Mouse (Mus musculus) adrenal gland, postnatal 14 days (tissue): ENCODE data around the gene Gm10644. TPM values are rescaled to one million over a fixed set of nuclear protein-coding genes. Genes with fewer than 3 reads are reported as not detected.

ENCODE experiments used
- DNase-seq: peaks from one replicate; pipeline ENCODE4 v3.0.0; 2021; ENCODE audit warnings: mixed read lengths
- microRNA-seq, 2 experiments: library from miRNA; unstranded; fragments of <30 nt; microRNA quantifications; one replicate each; pipeline ENCODE4 v1.2.0; 2021
- total RNA-seq: library from RNA; stranded (reverse); gene quantifications from 2 replicates; pipeline ENCODE4 v1.2.3, GENCODE M21; 2021

The Gm10644 gene
- total RNA-seq, 1 experiment from 2014 or later = 1.1 TPM

DNA sequence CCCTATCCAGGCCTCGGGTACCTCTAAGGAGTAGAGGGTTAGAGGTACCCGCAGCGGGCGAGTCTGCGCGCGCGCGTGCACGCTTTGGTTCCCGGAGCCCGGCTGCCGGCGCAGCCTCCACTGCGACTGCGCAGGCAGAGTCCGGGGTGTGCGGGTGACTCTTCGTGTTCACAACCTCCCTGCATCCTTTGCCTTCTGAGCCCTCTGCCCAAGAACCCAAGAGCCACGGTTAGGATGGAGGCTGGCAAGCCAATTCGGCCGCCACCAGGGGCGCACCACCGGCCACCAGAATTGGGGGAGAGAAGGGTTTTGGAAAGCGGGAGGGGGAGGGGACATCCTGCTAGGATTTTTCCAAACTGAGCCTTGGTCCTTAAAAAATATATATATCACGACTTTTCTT lies 57.8 kb downstream of the Gm10644 start:
- DNase-seq = peak; percentile 79

DNA sequence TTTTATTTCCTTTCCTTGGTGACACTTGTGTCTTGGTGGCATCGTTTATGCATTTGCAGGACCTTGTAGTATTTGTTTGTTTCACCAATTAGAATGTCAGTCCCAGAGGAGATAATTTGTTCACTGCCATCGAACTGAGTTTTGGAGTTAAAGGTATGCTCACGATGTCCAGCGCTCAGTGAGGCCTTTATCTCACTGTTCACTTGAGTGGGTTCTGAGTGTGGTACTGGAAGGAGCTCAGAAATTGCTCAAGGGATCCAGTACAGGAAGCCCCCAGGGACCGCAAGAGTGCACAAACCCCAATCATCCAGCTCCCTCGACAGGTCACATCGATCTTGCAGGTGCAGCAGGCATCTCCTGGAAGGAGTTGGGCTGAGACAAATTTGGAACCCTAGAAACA lies 58.5 kb downstream of the Gm10644 start:
- no peak for DNase-seq

DNA sequence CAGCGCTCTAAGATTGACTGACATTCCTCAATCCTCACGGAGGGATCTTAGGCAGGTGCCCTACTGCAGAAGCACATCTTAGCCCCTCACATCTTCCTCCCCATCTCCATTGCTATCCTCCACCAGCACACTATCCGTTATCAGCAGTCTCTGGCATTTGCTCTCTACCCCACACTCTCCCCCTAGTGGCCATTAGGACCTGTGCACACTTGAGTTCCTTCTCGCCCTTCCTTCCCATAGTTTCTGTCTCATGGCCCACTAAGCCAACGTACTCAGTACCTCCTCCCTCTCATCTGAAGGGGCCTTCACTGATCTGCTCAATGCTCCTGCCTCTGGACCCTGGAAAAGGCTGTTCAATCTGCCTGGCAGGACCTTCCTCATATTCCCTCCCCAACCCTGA lies 59.1 kb downstream of the Gm10644 start:
- peak; percentile 66 for DNase-seq

DNA sequence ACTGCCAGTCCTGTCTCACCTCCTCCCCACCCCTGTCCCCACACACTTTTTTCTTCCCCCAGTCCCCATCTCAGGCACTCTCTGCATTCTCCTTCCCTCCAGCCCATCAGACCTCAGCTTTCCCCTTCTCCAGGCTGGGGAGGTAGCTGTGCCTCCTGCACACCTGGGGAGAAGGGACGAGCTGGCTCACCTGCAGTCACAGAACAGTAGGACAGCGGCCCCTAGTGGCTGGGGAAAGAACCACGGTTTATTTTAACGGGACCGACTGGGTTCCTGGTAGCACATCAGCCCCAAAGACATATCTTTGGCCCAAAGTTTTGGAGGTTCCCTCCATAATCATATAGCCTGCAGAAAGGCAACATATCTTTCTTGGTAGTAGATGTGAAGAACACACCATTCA lies 61.1 kb downstream of the Gm10644 start:
- peak; percentile 89 for DNase-seq

DNA sequence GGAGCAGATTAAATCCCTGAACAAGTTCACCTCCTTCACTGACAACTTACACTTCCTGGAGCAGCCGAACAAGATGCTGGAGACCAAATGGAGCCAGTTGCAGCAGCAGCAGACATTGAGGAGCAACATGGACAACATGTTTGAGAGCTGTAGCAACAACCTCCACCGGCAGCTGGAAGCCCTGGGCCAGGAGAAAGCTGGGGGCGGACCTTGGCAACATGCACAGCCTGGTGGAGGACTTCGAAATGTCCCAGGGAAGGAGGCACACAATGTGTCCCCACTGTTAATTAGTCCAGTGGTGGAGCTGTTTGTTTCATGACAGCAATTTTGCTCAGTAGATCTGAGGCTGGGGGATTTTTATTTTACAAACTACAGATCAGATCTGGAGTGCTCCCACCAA lies 62.9 kb downstream of the Gm10644 start:
- no peak for DNase-seq

DNA sequence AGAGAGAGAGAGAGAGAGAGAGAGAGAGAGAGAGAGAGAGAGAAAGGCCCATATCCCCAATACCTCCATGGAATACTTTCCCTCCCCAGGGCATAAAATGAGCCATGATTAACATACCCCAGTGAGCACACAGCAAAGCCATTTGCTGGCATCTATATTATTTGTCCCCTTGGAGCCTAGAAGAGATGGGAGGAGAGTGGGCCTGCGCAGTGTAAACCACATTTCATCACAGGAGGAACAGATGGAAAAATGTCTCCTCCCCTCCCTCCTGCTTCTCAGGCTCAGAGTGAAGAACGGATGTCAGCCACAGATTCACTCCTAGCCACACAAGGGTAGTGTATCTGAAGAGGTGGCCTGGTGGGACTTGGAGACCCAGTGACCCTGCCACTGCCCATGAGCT lies 66.6 kb downstream of the Gm10644 start:
- no peak for DNase-seq

Small RNAs within 50 kb of the gene (microRNA-seq; reads per million reads assigned to microRNA genes)
- gene Gm44330 (0 to 0.43 reads per million in 2 experiments), gene Gm44450 (0 to 0.85 reads per million in 2 experiments)

Other genes with a start within 250 kb of the Gm10644 start
- gene Ddx39, start 240.0 kb downstream of the Gm10644 start, total RNA-seq = 31.2 and 32.9 TPM in 2 replicates
- 47.5 and 49.0 TPM in 2 replicates for gene Adgre5, start 213.9 kb downstream of the Gm10644 start, total RNA-seq
- 63.1 and 64.1 TPM in 2 replicates for gene Adgrl1, start 55.1 kb downstream of the Gm10644 start, total RNA-seq
- gene Asf1b, start 302 bp upstream of the Gm10644 start, total RNA-seq = 9.7 and 10.7 TPM in 2 replicates
- 251 and 300 TPM in 2 replicates for gene Prkaca, start 17.8 kb upstream of the Gm10644 start, total RNA-seq
- 37.0 and 42.5 TPM in 2 replicates for gene Samd1, start 42.5 kb upstream of the Gm10644 start, total RNA-seq
- 0.56 and 0.83 TPM in 2 replicates for gene 1700067K01Rik, start 46.3 kb upstream of the Gm10644 start, total RNA-seq
- not detected in 2 replicates for gene 2210011C24Rik, start 57.0 kb upstream of the Gm10644 start, total RNA-seq
- 0.38 and 0.52 TPM in 2 replicates for gene Palm3, start 66.3 kb upstream of the Gm10644 start, total RNA-seq
- 2.3 and 12.2 TPM in 2 replicates for gene Il27ra, start 87.4 kb upstream of the Gm10644 start, total RNA-seq
- gene Rln3, start 89.8 kb upstream of the Gm10644 start, total RNA-seq = 0.64 TPM in 1 of 2 replicates, not detected in the other
- gene Gm10643, start 109.9 kb upstream of the Gm10644 start, total RNA-seq = 2.9 and 3.0 TPM in 2 replicates
- 15.2 and 17.3 TPM in 2 replicates for gene Rfx1, start 111.6 kb upstream of the Gm10644 start, total RNA-seq
- gene Dcaf15, start 149.6 kb upstream of the Gm10644 start, total RNA-seq = 16.5 and 21.0 TPM in 2 replicates
- 0.44 and 1.1 TPM in 2 replicates for gene Podnl1, start 170.8 kb upstream of the Gm10644 start, total RNA-seq
- gene Cc2d1a, start 192.7 kb upstream of the Gm10644 start, total RNA-seq = 23.8 and 31.0 TPM in 2 replicates
- gene 4930432K21Rik, start 192.8 kb upstream of the Gm10644 start, total RNA-seq = 0.49 and 0.82 TPM in 2 replicates
- 0.67 and 1.2 TPM in 2 replicates for gene Nanos3, start 230.0 kb upstream of the Gm10644 start, total RNA-seq